ENCODE assay signal across 21 mouse cellular contexts in genomic region chr4:109769071-109769470, GRCm38 (mm10).
A peak's percentile ranks its signal among the peaks of the same experiment; 100 is the strongest.
DNase-seq lines count a peak whose midpoint lies in the region; ATAC-seq and TF ChIP-seq lines count a peak whose summit lies in the region.
"Had no signal": no experiment of that assay in that cellular context is flagged by ENCODE, and none has a peak within 500 bp of the region (broad histone marks: within the 10 kb centered on the region; RNA-seq: fewer than 3 reads in every experiment).

No protein-coding gene starts in this region.

- no peak for ATAC-seq in liver, postnatal 0 days
- ATAC-seq: activated CD4-positive, CD25-positive, alpha-beta regulatory T cell, adult 4 months; CD4-positive, CD25-positive, alpha-beta regulatory T cell, adult 4 months; Patski had no signal

- peak; percentile 25 for DNase-seq in kidney, adult 2 months
- no peak for DNase-seq in kidney, adult 18-20 months
- peak; percentile 44 for DNase-seq in kidney, adult 9 months
- DNase-seq in kidney, postnatal 4 days = no peak
- peak; percentile 90 for DNase-seq in liver, adult 2 months (ENCODE audit: extremely low read depth, low read depth, low spot score)
- DNase-seq in liver, postnatal 0 days = no peak
- DNase-seq: adrenal gland, adult 2 months; adrenal gland, adult 8-10 months; adrenal gland, postnatal 10 days; adrenal gland, postnatal 14 days; adrenal gland, postnatal 25 days; adrenal gland, postnatal 36 days; B cell, adult 2 months; cerebellum, adult 11 months; cerebellum, adult 11-12 months; cerebellum, adult 18-20 months had no signal

- no peak overlapping the region for H3K9ac ChIP-seq in liver, adult 2 months (ENCODE audit: low read depth, low read length)
- no peak overlapping the region for H3K9ac ChIP-seq in liver, postnatal 0 days (replicated peaks)

- no peaks in the 10 kb centered on the region for H3K79me2 ChIP-seq in liver, adult 2 months (ENCODE audit: control insufficient read depth, insufficient read depth, low read length)

- TF ChIP-seq POLR2A in kidney, adult 2 months (IDR thresholded peaks at IDR 0.05; ENCODE audit: low read depth, low read length) = no peak
- no peak for TF ChIP-seq POLR2A in liver, adult 2 months (IDR thresholded peaks at IDR 0.05; ENCODE audit: extremely low read depth, insufficient read depth, low read length)

- H3K36me3 ChIP-seq in kidney, adult 2 months (ENCODE audit: control insufficient read depth, insufficient read depth, low read length) = no peaks in the 10 kb centered on the region
- H3K36me3 ChIP-seq in liver, adult 2 months (ENCODE audit: control insufficient read depth, insufficient read depth, low read length) = no peaks in the 10 kb centered on the region; the same call in 1 of the 2 replicates
- no peaks in the 10 kb centered on the region for H3K36me3 ChIP-seq in liver, postnatal 0 days (replicated peaks; ENCODE audit: insufficient read depth, low read length)

- 47% methylated on average over 1 of the region's 1 CpGs for WGBS in kidney, adult 2 months
- WGBS in liver, adult 2 months = 16% methylated on average over 1 of the region's 1 CpGs
- WGBS in liver, postnatal 0 days (ENCODE audit: insufficient replicate concordance) = 66% methylated on average over 1 of the region's 1 CpGs

- no peaks in the 10 kb centered on the region for H3K9me3 ChIP-seq in liver, postnatal 0 days (ENCODE audit: low read length)
- H3K9me3 ChIP-seq: G1E had no signal

- no peaks in the 10 kb centered on the region for H3K27me3 ChIP-seq in kidney, adult 2 months (replicated peaks; ENCODE audit: control insufficient read depth, insufficient read depth, low read length)
- no peaks in the 10 kb centered on the region for H3K27me3 ChIP-seq in liver, adult 2 months (ENCODE audit: control insufficient read depth, insufficient read depth, low read length)
- H3K27me3 ChIP-seq in liver, postnatal 0 days (ENCODE audit: insufficient read depth, low read length) = no peaks in the 10 kb centered on the region
- H3K27me3 ChIP-seq: CH12.LX, Patski had no signal

- no peak overlapping the region for H3K4me2 ChIP-seq in liver, postnatal 0 days (ENCODE audit: low read depth, low read length)

- H3K4me1 ChIP-seq in kidney, adult 2 months (ENCODE audit: control insufficient read depth, insufficient read depth, low read length) = peaks cover 3% of the 10 kb centered on the region; the same call in 1 of the 2 replicates
- peaks cover 5% of the 10 kb centered on the region; the same call in 1 of the 2 replicates for H3K4me1 ChIP-seq in liver, adult 2 months (ENCODE audit: control insufficient read depth, insufficient read depth, low read length)
- H3K4me1 ChIP-seq in liver, postnatal 0 days (ENCODE audit: insufficient read depth) = no peaks in the 10 kb centered on the region

- no peak overlapping the region for H3K4me3 ChIP-seq in kidney, adult 2 months (ENCODE audit: insufficient read depth, low read depth, low read length)
- H3K4me3 ChIP-seq in liver, adult 2 months (ENCODE audit: insufficient read depth, low read depth, low read length) = no peak overlapping the region
- no peak overlapping the region for H3K4me3 ChIP-seq in liver, postnatal 0 days (ENCODE audit: low read depth, low read length)

- TF ChIP-seq EP300 in liver, postnatal 0 days (IDR thresholded peaks at IDR 0.05; ENCODE audit: low read depth) = no peak

- H3K27ac ChIP-seq in kidney, adult 2 months (ENCODE audit: insufficient read depth, low read depth, low read length) = no peak overlapping the region
- H3K27ac ChIP-seq in liver, adult 2 months (replicated peaks; ENCODE audit: insufficient read depth, low read depth, low read length) = no peak overlapping the region; the same call in 1 of the 2 replicates
- no peak overlapping the region for H3K27ac ChIP-seq in liver, postnatal 0 days (ENCODE audit: low read depth)

- no peak for TF ChIP-seq CTCF in kidney, adult 2 months (conservative IDR thresholded peaks at IDR 0.05; ENCODE audit: insufficient read depth, insufficient read length, low read depth, low read length)
- TF ChIP-seq CTCF in liver, adult 2 months (IDR thresholded peaks at IDR 0.05; ENCODE audit: low read depth, low read length) = no peak
- no peak for TF ChIP-seq CTCF in liver, postnatal 0 days (IDR thresholded peaks at IDR 0.05; ENCODE audit: low read depth)

Comparison
In these comparisons a context has a peak if more than half of its experiments do, and no peak if none do; other contexts are left out.
1. DNase-seq: peak in kidney, adult 2 months (single experiment), kidney, adult 9 months (single experiment) and liver, adult 2 months (single experiment); none in kidney, adult 18-20 months (single experiment), kidney, postnatal 4 days (0 of 2) and liver, postnatal 0 days (single experiment).